Mouse (Mus musculus): Measurements from ENCODE around the gene Adgrb3. TPM values are rescaled to one million over a fixed set of nuclear protein-coding genes. Genes with fewer than 3 reads are reported as not detected.

Adgrb3 gene
- total RNA-seq (2022), result not detected

GRCm38 (mm10) chr1:25828971-25829920, at the start of gene Adgrb3:
Gene Adgrb3, minus strand, starts transcription at chr1:25829707.
- no peak for DNase-seq (ENCODE audit: low spot score)

- DNase-seq (ENCODE audit: low spot score), result no peak
Observed at GRCm38 (mm10) chr1:25877526-25877925, 48.0 kb upstream of the Adgrb3 start.

- no peak for DNase-seq (ENCODE audit: low spot score)
Observed at GRCm38 (mm10) chr1:25857473-25857872, 28.0 kb upstream of the Adgrb3 start.

DNA sequence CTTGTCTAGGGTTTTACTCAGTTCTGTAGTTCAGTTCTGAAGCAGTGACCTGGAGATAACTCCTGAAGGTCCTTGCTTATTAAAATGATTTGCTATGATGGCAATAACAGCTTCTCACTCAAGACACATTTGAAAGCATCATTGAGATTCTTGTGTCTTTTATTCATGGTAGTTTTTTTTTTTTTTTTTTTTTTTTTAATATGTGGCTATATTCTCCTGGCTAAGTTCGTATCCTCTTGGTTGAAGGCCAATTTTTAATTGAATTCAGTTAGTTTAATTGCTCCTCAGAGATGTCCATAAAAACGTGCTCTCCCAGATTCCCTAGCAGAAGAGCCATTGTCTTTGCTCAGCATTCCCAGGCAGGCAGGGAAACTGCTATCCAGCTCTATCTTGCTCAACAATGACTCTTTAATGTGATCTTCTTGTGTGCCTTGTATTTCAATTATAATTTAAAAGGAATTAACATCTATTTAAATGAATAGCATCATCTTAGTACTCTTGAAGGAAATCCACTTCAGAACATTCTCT, 25.0 kb upstream of the Adgrb3 start:
- no peak for DNase-seq (ENCODE audit: low spot score)

DNA sequence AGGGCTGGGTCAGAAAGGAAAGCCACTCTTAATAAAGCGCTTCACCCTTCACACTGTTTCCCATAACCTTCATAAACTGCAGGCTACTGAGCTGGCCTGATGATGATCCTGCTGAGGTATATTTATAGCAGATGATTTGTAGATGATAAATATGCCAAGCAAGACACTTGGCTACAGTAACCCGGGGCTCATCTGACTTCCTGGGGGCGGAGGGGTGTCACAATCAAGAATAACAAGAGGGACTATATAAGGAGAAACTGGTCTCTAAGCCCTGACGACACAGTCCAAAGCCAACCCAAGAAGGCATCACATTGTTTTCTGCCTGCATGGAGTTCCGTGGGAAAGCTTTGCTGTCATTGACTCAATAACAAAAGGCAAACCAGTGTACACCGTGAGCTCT, 2.8 kb upstream of the Adgrb3 start:
- DNase-seq (ENCODE audit: low spot score), result no peak

DNA sequence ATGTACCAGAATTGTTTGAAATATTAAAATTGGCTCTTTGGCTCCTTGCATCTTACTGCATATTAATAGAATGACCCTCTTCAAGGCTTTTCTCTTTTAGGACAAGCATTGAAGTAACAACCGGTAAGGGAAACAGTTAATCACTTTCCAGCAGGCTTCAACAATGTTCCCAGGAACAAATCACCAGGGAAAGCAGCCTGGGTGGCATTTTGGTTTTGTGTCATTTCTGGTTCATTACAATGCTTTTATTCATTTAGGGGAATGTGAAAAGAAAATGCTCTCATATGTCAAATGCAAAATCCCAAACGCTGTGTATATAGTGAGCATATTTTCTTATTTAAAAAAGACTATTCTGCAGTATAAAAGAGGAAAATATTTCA, 2.0 kb upstream of the Adgrb3 start:
- no peak for DNase-seq (ENCODE audit: low spot score)

- DNase-seq (ENCODE audit: low spot score), result no peak
Observed at GRCm38 (mm10) chr1:25830757-25831520, 1.4 kb upstream of the Adgrb3 start.

DNA sequence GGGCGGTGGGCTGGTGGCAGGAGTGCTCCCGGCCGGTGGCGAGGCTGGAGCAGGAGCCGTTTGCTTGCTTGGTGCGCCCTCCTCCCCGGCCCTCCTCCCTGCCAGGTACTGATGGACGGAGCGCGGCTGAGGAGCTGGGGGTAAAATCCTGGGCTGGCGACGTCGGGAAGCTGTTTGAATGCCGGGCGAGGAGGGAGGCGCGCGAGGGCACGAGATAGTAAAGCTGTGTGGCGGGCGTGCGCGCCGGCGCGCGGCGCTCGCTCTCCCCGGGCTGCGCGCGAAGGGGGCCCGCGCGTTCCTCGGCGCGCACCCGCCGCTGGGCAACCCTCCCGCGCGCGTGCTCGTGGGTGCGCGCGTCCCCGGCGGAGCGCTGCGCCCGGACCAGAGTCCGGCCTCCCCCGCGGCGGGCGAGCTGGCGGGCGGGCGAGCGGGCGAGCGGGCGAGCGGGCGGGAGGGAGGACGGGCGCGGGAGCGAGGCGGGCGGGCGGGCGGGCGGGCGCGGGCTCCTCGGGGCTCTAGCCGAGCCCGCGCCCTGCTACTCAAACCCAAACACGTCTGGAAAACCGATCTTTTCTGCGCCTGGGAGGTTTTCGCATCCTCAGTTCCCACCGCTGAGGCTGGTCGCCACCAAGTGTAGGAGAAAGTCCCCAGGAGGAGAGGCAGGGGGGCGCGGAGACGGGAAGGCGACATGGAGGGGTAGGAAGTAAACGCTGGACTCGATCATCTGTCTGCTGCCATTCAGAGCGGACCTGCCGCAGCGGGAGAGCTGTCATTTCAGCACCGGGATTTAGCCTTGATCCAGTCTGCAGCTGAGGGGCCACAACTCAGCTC, 629 bp upstream of the Adgrb3 start:
- no peak for DNase-seq (ENCODE audit: low spot score)

DNA sequence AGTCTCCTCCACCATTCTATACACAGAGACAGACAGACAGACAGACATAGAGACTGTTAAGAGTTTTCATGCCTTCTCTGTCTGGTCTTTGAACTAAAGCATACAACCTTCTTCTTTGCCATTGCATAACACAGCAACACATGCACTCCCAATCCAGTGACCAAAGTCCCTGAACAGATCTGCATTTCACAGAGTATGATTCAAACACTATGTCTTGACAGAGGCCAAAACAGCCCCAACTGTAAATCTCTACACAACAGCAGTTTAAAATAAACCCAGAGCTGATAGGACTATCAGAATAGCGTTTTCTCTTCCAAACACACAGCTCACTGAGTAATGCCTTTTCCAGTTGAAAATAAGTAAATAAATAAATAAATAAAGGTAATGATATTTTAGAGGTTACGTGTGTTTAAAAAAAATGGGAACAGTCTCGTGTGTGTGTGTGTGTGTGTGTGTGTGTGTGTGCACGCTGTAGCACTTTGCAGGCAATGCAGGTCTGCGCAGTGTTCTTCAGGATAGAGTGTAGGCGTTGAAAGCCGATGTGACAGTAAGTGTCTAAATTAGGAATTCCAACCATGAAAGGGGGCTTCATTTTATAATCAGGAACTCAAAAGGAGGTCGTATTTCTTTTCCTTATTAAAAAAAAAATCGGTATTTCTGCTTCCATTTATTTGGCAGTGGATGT, 1.3 kb downstream of the Adgrb3 start:
- no peak for DNase-seq (ENCODE audit: low spot score)

DNA sequence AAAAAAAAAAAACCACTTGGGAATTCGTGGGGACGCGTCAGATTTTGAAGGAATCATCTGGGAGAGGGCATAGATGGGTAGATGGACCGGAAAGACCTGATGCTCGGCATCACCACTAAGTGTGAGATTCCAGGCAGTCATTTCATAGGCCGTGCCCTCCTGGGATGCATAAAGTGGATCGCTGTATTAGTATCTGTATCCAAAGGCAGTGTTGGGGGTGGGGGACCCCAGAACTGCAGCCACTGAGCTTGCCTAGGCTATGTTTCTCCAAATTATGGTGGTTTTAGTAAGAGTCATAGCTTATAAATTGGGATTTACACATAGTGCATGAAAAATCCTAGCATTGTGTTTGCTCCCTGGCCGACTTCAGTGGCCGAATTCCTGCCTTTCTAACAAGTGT, 2.1 kb downstream of the Adgrb3 start:
- DNase-seq (ENCODE audit: low spot score), result no peak

- DNase-seq (ENCODE audit: low spot score), result no peak
Observed at GRCm38 (mm10) chr1:25826771-25827170, 2.7 kb downstream of the Adgrb3 start.

DNA sequence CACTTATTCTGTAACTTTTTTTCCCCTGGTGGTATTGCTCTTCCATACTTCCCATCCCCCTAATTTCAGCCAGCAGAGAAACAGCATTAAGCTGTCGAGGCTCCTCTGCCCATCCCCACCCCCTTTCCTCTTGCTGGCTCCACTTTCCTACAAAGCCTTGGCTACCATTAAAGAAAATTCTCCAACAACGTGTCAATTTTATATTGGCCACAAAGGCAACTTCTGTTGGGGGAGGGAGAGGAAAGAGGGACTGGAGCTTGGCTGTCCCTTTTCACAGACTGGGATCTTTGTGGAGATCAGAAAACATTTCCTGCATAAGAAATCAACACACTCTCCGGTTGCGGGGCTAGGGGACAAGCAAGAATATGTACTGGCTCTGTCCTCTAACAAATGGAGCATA, 4.9 kb downstream of the Adgrb3 start:
- DNase-seq (ENCODE audit: low spot score), result no peak

DNA sequence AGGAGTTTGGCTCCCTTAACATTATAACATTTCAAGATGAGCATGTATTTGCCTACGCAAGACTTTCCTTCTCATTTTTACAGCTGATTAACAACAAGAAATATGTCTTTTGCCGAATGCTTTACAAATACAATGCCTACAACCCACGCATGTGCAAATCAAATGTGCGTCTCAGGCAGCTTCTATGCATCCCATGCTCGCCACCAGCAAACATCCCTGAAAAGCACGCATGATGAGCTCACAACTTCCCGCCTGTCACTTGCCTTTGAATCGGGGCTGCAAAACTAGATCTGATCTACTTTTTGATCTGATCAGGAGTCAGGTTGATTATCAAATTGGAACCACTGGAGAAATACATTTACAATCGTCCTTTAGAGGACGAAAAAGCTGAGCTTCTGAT, 5.5 kb downstream of the Adgrb3 start:
- no peak for DNase-seq (ENCODE audit: low spot score)

- no peak for DNase-seq (ENCODE audit: low spot score)
Observed at GRCm38 (mm10) chr1:25815491-25815890, 14.0 kb downstream of the Adgrb3 start.

DNA sequence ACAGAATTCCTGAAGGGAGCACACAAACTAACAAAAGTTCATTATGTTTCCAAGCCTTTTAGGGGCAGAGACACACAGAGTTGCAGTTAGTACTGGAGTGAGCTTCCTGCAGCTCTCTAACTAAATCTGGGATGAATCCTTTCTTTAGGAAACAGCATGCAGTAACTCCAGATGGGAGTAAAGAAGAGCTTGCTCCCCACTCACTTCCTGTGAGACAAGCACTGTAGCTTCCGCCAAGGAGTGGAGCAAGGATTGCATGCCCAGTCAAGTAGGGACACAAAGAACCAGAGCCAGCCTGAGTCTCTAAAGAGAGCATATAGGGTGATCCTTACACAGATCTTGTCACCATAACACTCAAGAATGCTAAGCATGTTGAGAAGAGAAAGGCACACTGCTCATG, 50.7 kb downstream of the Adgrb3 start:
- DNase-seq (ENCODE audit: low spot score), result no peak

- no peak for DNase-seq (ENCODE audit: low spot score)
Observed at GRCm38 (mm10) chr1:25777459-25777858, 52.0 kb downstream of the Adgrb3 start.

- DNase-seq (ENCODE audit: low spot score), result no peak
Observed at GRCm38 (mm10) chr1:25775440-25776130, 53.9 kb downstream of the Adgrb3 start.

DNA sequence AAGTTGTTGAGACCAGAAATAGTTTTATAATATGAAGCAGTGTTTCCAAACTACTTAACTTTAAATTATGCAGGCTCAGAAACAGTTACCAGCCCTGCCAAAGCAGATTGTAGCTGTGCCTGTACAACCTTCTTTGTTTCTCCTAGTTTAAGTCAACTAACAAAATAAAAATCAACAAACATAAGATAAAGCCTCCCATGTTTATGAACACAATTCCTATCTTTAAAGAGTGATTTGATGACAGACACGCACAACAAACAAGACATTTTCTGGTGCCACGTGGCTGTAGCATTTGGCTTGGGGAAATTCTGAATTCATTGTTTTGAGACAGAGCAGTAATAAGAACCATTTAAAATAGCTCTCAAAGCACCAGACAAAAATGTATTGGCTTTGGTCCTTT, 60.5 kb downstream of the Adgrb3 start:
- no peak for DNase-seq (ENCODE audit: low spot score)

GRCm38 (mm10) chr1:25755265-25755664, 74.2 kb downstream of the Adgrb3 start:
- DNase-seq (ENCODE audit: low spot score), result no peak

GRCm38 (mm10) chr1:25754528-25754927, 75.0 kb downstream of the Adgrb3 start:
- DNase-seq (ENCODE audit: low spot score), result no peak
